26 mouse cellular contexts compared by ENCODE assay signal in genomic region chr1:73061491-73062233, GRCm38 (mm10). TPM values are rescaled to one million over a fixed set of nuclear protein-coding genes. Genes with fewer than 3 reads are reported as not detected.
DNase-seq lines count a peak whose midpoint lies in the region; ATAC-seq lines count a peak whose summit lies in the region.
"Had no signal": no experiment of that assay in that cellular context is flagged by ENCODE, and none has a peak within 500 bp of the region (broad histone marks: within the 10 kb centered on the region; RNA-seq: fewer than 3 reads in every experiment).

No protein-coding gene starts in this region.

- no peak overlapping the region for H3K4me3 ChIP-seq in forebrain, embryonic 10.5 days
- H3K4me3 ChIP-seq in forebrain, embryonic 11.5 days (ENCODE audit: low read depth, low read length): no peak overlapping the region
- no peak overlapping the region for H3K4me3 ChIP-seq in lung, embryonic 16.5 days (ENCODE audit: low read length)
- H3K4me3 ChIP-seq in limb, embryonic 12.5 days (replicated peaks): no peak overlapping the region
- H3K4me3 ChIP-seq: embryonic facial prominence, embryonic 13.5 days; gastrocnemius, adult 2 months; heart, embryonic 10.5 days had no signal

- DNase-seq in forebrain, embryonic 10.5 days (ENCODE audit: extremely low spot score, low spot score): no peak
- no peak for DNase-seq in forebrain, embryonic 11.5 days (ENCODE audit: low spot score)
- DNase-seq in lung, postnatal 10 days: no peak
- peak; percentile 16 for DNase-seq in kidney, adult 9 months
- no peak for DNase-seq in frontal cortex, postnatal 36 days (ENCODE audit: low spot score in 2 of 2)
- DNase-seq in layer of hippocampus, adult 8-10 months (ENCODE audit: low spot score in 2 of 2): no peak
- DNase-seq: adrenal gland, postnatal 10 days; cerebellum, adult 11 months; cerebellum, postnatal 10 days; gastrocnemius, adult 2 months; layer of hippocampus, postnatal 36 days; lung, adult 2 months; retina, postnatal 1 day; right cerebral cortex, postnatal 4 days; thymus, adult 18-20 months had no signal

- no peak for ATAC-seq in forebrain, embryonic 11.5 days (replicated peaks; ENCODE audit: low FRiP score)
- peak; percentile 84 for ATAC-seq in lung, embryonic 16.5 days (ENCODE audit: low read depth)
- ATAC-seq in limb, embryonic 12.5 days (ENCODE audit: insufficient number of reproducible peaks, insufficient read depth, low FRiP score, low TSS enrichment, low read depth): no peak
- ATAC-seq: activated CD4-positive, CD25-positive, alpha-beta regulatory T cell, adult 4 months; Patski had no signal

- H3K9me3 ChIP-seq in forebrain, embryonic 10.5 days: no peaks in the 10 kb centered on the region
- H3K9me3 ChIP-seq in forebrain, embryonic 11.5 days (ENCODE audit: control insufficient read depth, low read length): no peaks in the 10 kb centered on the region
- no peaks in the 10 kb centered on the region for H3K9me3 ChIP-seq in lung, embryonic 16.5 days (ENCODE audit: control insufficient read depth, low read length)
- H3K9me3 ChIP-seq in limb, embryonic 12.5 days: no peaks in the 10 kb centered on the region
- H3K9me3 ChIP-seq: embryonic facial prominence, embryonic 13.5 days; heart, embryonic 10.5 days had no signal

- no peak overlapping the region for H3K9ac ChIP-seq in forebrain, embryonic 11.5 days (ENCODE audit: low read length)
- no peak overlapping the region for H3K9ac ChIP-seq in lung, embryonic 16.5 days (ENCODE audit: low read length)
- no peak overlapping the region for H3K9ac ChIP-seq in limb, embryonic 12.5 days (replicated peaks)
- H3K9ac ChIP-seq: embryonic facial prominence, embryonic 13.5 days; hindbrain, embryonic 14.5 days had no signal

- peak overlapping the region; percentile 16; the same call in 1 of the 2 replicates for H3K27ac ChIP-seq in forebrain, embryonic 10.5 days
- no peak overlapping the region for H3K27ac ChIP-seq in forebrain, embryonic 11.5 days (ENCODE audit: low read depth, low read length)
- 0 out of 2 replicates have a peak overlapping the region, but pooled peaks have one; percentile 18 for H3K27ac ChIP-seq in lung, embryonic 16.5 days (ENCODE audit: low read length)
- H3K27ac ChIP-seq in limb, embryonic 12.5 days: 0 out of 2 replicates have a peak overlapping the region, but pooled peaks have one; percentile 3
- H3K27ac ChIP-seq: embryonic facial prominence, embryonic 13.5 days; gastrocnemius, adult 2 months; hindbrain, embryonic 14.5 days had no signal

- no peaks in the 10 kb centered on the region for H3K27me3 ChIP-seq in forebrain, embryonic 10.5 days (ENCODE audit: poor library complexity, severe bottlenecking)
- no peaks in the 10 kb centered on the region for H3K27me3 ChIP-seq in forebrain, embryonic 11.5 days (ENCODE audit: control insufficient read depth, insufficient read depth, low read length)
- no peaks in the 10 kb centered on the region for H3K27me3 ChIP-seq in lung, embryonic 16.5 days (ENCODE audit: control insufficient read depth, insufficient read depth, low read depth, low read length)
- H3K27me3 ChIP-seq in limb, embryonic 12.5 days: no peaks in the 10 kb centered on the region
- H3K27me3 ChIP-seq: embryonic facial prominence, embryonic 13.5 days; Patski had no signal

- no peak overlapping the region for H3K4me2 ChIP-seq in forebrain, embryonic 11.5 days (ENCODE audit: low read depth, low read length, severe bottlenecking)
- H3K4me2 ChIP-seq in lung, embryonic 16.5 days (ENCODE audit: low read depth, low read length): no peak overlapping the region
- no peak overlapping the region for H3K4me2 ChIP-seq in limb, embryonic 12.5 days
- H3K4me2 ChIP-seq: embryonic facial prominence, embryonic 13.5 days; hindbrain, embryonic 14.5 days; liver, embryonic 11.5 days had no signal

- peaks cover 26% of the 10 kb centered on the region for H3K4me1 ChIP-seq in forebrain, embryonic 10.5 days
- H3K4me1 ChIP-seq in forebrain, embryonic 11.5 days (replicated peaks; ENCODE audit: control insufficient read depth, insufficient read depth, low read length): no peaks in the 10 kb centered on the region; the same call in 1 of the 2 replicates
- H3K4me1 ChIP-seq in lung, embryonic 16.5 days (replicated peaks; ENCODE audit: control insufficient read depth, insufficient read depth, low read length): no peaks in the 10 kb centered on the region
- peaks cover 14% of the 10 kb centered on the region for H3K4me1 ChIP-seq in limb, embryonic 12.5 days (replicated peaks)
- H3K4me1 ChIP-seq: embryonic facial prominence, embryonic 13.5 days had no signal

- 85% methylated on average over 7 of the region's 7 CpGs for WGBS in forebrain, embryonic 10.5 days
- WGBS in forebrain, embryonic 11.5 days: 83% methylated on average over 7 of the region's 7 CpGs
- 39% methylated on average over 7 of the region's 7 CpGs for WGBS in lung, embryonic 16.5 days
- WGBS in limb, embryonic 12.5 days: 42% methylated on average over 7 of the region's 7 CpGs

- no peaks in the 10 kb centered on the region for H3K36me3 ChIP-seq in forebrain, embryonic 10.5 days (replicated peaks)
- H3K36me3 ChIP-seq in forebrain, embryonic 11.5 days (ENCODE audit: control insufficient read depth, insufficient read depth, low read length): no peaks in the 10 kb centered on the region
- H3K36me3 ChIP-seq in lung, embryonic 16.5 days (ENCODE audit: control insufficient read depth, insufficient read depth, low read length): no peaks in the 10 kb centered on the region
- H3K36me3 ChIP-seq in limb, embryonic 12.5 days: no peaks in the 10 kb centered on the region
- H3K36me3 ChIP-seq: embryonic facial prominence, embryonic 13.5 days; heart, embryonic 10.5 days had no signal

RNA-seq across cellular contexts. Expression of gene Tnp1, which starts 46.0 kb away (rescaled TPM):
- not detected in 2 replicates for polyA plus RNA-seq in forebrain, embryonic 10.5 days (2016; fragmentation: Nextera tagmentation; extraction: Ambion mirVana)
- polyA plus RNA-seq in forebrain, embryonic 11.5 days (2014; fragmentation: Nextera tagmentation; extraction: Ambion mirVana): not detected in 2 replicates
- polyA plus RNA-seq in lung, embryonic 16.5 days (2015; fragmentation: Nextera tagmentation; extraction: Ambion mirVana): not detected in 2 replicates
- not detected in 2 replicates for polyA plus RNA-seq in limb, embryonic 12.5 days (2016; fragmentation: Nextera tagmentation; extraction: Ambion mirVana)
- total RNA-seq in layer of hippocampus, adult 8-10 months (2022): not detected
- total RNA-seq: adrenal gland, postnatal 10 days; gastrocnemius, adult 2 months; heart, postnatal 10 days; layer of hippocampus, postnatal 36 days; left cerebral cortex, postnatal 25 days had no signal
- polyA plus RNA-seq: activated CD4-positive, CD25-positive, alpha-beta regulatory T cell, adult 4 months; embryonic facial prominence, embryonic 13.5 days; heart, embryonic 10.5 days; hindbrain, embryonic 14.5 days; intestine, embryonic 14.5 days; liver, embryonic 11.5 days; lung, adult 2 months; Patski had no signal
